Mouse (Mus musculus): ENCODE measurements around the gene Pfkl. TPM values are rescaled to one million over a fixed set of nuclear protein-coding genes. Genes with fewer than 3 reads are reported as not detected.
A peak's percentile ranks its signal among the peaks of the same experiment; 100 is the strongest.

Gene Pfkl
- total RNA-seq, 1 experiment: 138 TPM

DNA sequence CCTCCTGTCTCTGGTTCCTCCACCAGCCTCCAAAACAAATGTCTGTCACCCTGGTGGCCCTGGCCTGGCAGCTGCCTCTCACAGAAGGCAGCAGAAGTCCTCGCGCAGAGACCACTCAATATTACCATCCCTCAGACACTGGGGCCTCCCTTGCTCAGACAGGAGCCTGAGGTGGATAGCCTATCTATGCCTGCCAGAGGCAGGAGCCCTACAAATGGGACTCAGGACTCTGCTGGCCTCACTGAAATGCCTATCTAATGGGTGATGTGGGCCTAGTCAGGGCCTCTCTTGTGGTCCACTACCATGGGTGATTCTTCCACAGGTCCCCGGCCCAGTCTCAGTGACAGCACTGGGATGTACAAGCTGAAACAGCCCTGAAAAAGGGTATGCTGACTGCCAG is 1.7 kb downstream of the Pfkl start:
- in situ Hi-C loops (cut with MboI; ENCODE audit: low sequenced_read_pairs in 2 of 2, unreplicated experiment in 2 of 2): no loop called here
- Histone ChIP-seq H3K4me3 (ENCODE audit: insufficient read depth in 1 of 2, low read depth in 1 of 2, low read length in 2 of 2, poor library complexity in 1 of 2, severe bottlenecking in 1 of 2) (peak overlapping the region; percentile 81 to 99), H3K9ac (ENCODE audit: insufficient read depth, low read depth, low read length, poor library complexity, severe bottlenecking) (peak overlapping the region; percentile 89), H3K27ac (ENCODE audit: insufficient read depth, low read depth, low read length, poor library complexity, severe bottlenecking) (no peak overlapping the region), H3K36me3 (ENCODE audit: control insufficient read depth, insufficient read depth, low read length, poor library complexity, severe bottlenecking) (peaks cover 20% of the 10 kb centered on the region; the same call in 1 of the 2 replicates), H3K4me1 (ENCODE audit: control insufficient read depth in 2 of 2, insufficient read depth in 2 of 2, low read length in 2 of 2, poor library complexity in 1 of 2) (peaks cover 0 to 10% of the 10 kb centered on the region in 2 experiments; a peak in 1 of 4 replicates), H3K9me3 (ENCODE audit: control insufficient read depth, insufficient read depth, low read depth, low read length) (no peaks in the 10 kb centered on the region)
- DNase-seq (ENCODE audit: low read depth, low spot score): no peak
- TF ChIP-seq HCFC1 (IDR thresholded peaks at IDR 0.05; ENCODE audit: borderline replicate concordance, insufficient read depth, low read length) (no peak), CHD2 (IDR thresholded peaks at IDR 0.05; ENCODE audit: low read depth, low read length) (no peak), MAFK (IDR thresholded peaks at IDR 0.05; ENCODE audit: insufficient read depth, low read depth, low read length) (no peak), ZNF384 (IDR thresholded peaks at IDR 0.05; ENCODE audit: low read depth, low read length) (no peak), ZC3H11A (IDR thresholded peaks at IDR 0.05; ENCODE audit: borderline replicate concordance, low read depth, low read length) (no peak)

DNA sequence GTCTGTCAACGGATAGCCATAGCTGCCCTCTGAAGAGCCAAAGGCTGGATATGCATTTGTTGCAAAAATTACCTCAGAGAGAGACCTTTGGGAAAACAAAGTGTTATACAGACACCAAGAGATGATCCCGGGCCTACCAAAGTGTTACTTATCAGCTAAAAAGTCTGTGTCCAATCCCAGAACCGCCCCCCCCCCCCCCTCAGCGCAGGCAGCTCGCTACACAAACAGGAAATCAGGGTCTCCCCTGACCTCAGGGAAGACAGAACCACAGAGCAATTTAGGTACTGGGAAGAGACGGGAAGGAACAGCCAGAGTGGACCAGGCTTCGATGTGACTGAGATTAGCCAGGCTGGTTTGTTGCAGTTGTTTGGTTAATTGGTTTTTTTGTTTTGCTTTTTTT is 2.7 kb downstream of the Pfkl start:
- no peak overlapping the region for H3K27ac ChIP-seq (ENCODE audit: insufficient read depth, low read depth, low read length, poor library complexity, severe bottlenecking)
- no peak overlapping the region for H3K9ac ChIP-seq (ENCODE audit: insufficient read depth, low read depth, low read length, poor library complexity, severe bottlenecking)
- in situ Hi-C loops (cut with MboI; ENCODE audit: low sequenced_read_pairs in 2 of 2, unreplicated experiment in 2 of 2): no loop called here
- TF ChIP-seq MAFK (IDR thresholded peaks at IDR 0.05; ENCODE audit: insufficient read depth, low read depth, low read length) (no peak), ZNF384 (IDR thresholded peaks at IDR 0.05; ENCODE audit: low read depth, low read length) (no peak), ZC3H11A (IDR thresholded peaks at IDR 0.05; ENCODE audit: borderline replicate concordance, low read depth, low read length) (no peak), CHD2 (IDR thresholded peaks at IDR 0.05; ENCODE audit: low read depth, low read length) (no peak), HCFC1 (IDR thresholded peaks at IDR 0.05; ENCODE audit: borderline replicate concordance, insufficient read depth, low read length) (no peak)
- DNase-seq (ENCODE audit: low read depth, low spot score): no peak
- peaks cover 27% of the 10 kb centered on the region; the same call in 1 of the 2 replicates for H3K36me3 ChIP-seq (ENCODE audit: control insufficient read depth, insufficient read depth, low read length, poor library complexity, severe bottlenecking)
- H3K4me1 ChIP-seq (ENCODE audit: control insufficient read depth in 2 of 2, insufficient read depth in 2 of 2, low read length in 2 of 2, poor library complexity in 1 of 2): peaks cover 0 to 10% of the 10 kb centered on the region in 2 experiments; a peak in 1 of 4 replicates
- no peaks in the 10 kb centered on the region for H3K9me3 ChIP-seq (ENCODE audit: control insufficient read depth, insufficient read depth, low read depth, low read length)
- H3K4me3 ChIP-seq (ENCODE audit: insufficient read depth in 1 of 2, low read depth in 1 of 2, low read length in 2 of 2, poor library complexity in 1 of 2, severe bottlenecking in 1 of 2): no peak overlapping the region

DNA sequence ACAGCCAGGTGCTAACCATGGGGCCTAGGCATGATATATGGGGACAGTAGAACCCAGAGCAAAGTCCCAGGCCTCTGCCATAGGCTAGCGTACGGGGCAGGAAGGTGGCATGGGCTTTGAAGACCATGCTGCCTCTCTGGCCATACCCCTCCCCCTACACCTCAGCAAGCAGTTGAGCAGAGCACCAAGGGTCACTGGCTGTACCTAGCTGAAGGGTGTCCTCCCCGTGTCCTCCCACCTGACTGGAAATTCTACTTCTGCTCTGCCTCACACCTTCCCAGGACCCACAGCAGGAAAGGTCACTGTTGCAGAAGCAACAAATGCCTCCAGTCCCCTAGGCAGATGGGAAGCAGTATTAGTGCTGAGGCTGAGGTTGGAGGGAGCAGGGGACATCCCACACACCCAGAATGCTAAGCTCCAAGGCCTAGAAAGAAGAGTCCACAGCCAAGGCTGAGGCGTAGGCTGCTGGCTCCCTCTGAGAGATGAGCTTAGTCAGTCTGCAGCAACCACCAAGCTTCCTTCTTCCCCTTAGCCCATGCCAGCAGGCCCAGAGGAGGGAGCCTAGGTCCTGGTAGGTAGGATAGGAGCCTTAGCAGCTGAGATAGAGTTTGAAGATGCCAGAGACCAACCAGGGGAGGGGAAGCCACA is 4.0 kb downstream of the Pfkl start:
- DNase-seq (ENCODE audit: low read depth, low spot score): no peak
- Histone ChIP-seq H3K9ac (ENCODE audit: insufficient read depth, low read depth, low read length, poor library complexity, severe bottlenecking) (no peak overlapping the region), H3K9me3 (ENCODE audit: control insufficient read depth, insufficient read depth, low read depth, low read length) (no peaks in the 10 kb centered on the region), H3K27ac (ENCODE audit: insufficient read depth, low read depth, low read length, poor library complexity, severe bottlenecking) (no peak overlapping the region), H3K36me3 (ENCODE audit: control insufficient read depth, insufficient read depth, low read length, poor library complexity, severe bottlenecking) (peaks cover 39% of the 10 kb centered on the region), H3K4me3 (ENCODE audit: insufficient read depth in 1 of 2, low read depth in 1 of 2, low read length in 2 of 2, poor library complexity in 1 of 2, severe bottlenecking in 1 of 2) (no peak overlapping the region), H3K4me1 (ENCODE audit: control insufficient read depth in 2 of 2, insufficient read depth in 2 of 2, low read length in 2 of 2, poor library complexity in 1 of 2) (peaks cover 0 to 10% of the 10 kb centered on the region in 2 experiments; a peak in 1 of 4 replicates)
- TF ChIP-seq ZNF384 (IDR thresholded peaks at IDR 0.05; ENCODE audit: low read depth, low read length) (no peak), ZC3H11A (IDR thresholded peaks at IDR 0.05; ENCODE audit: borderline replicate concordance, low read depth, low read length) (no peak), MAFK (IDR thresholded peaks at IDR 0.05; ENCODE audit: insufficient read depth, low read depth, low read length) (no peak), HCFC1 (IDR thresholded peaks at IDR 0.05; ENCODE audit: borderline replicate concordance, insufficient read depth, low read length) (no peak), CHD2 (IDR thresholded peaks at IDR 0.05; ENCODE audit: low read depth, low read length) (no peak)
- in situ Hi-C loops (cut with MboI; ENCODE audit: low sequenced_read_pairs in 2 of 2, unreplicated experiment in 2 of 2): no loop called here

DNA sequence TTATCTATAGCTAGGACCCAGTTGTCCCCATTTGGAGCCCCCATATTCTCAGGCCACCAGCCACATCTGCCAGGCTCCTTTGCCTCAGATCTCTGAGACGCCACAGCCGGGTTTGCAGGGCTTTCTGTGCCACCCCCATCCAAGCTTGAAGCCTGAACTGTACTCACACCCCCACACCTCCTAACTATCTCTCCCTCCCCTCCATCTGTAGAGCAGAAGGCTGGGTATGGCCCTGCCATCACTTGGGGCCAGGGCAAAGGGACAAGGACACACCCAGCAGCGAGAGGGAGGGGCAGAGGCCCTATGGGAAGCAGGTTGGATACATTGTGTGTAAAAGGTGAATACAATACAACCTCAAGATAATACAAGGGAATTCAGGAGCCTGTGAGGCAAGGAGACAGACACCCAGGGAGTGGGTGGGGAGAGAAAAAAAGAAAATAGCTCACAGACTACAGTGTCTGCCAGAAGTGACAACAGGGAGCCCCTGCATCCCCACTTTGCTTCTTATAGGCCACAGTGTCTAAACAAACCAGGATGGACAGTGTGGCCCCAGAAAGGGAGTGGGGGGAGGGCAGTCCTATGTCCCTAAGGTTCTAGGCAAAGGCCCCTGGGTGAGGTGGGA is 5.3 kb downstream of the Pfkl start:
- Histone ChIP-seq H3K9ac (ENCODE audit: insufficient read depth, low read depth, low read length, poor library complexity, severe bottlenecking) (no peak overlapping the region), H3K36me3 (ENCODE audit: control insufficient read depth, insufficient read depth, low read length, poor library complexity, severe bottlenecking) (peaks cover 53% of the 10 kb centered on the region), H3K9me3 (ENCODE audit: control insufficient read depth, insufficient read depth, low read depth, low read length) (no peaks in the 10 kb centered on the region), H3K4me1 (ENCODE audit: control insufficient read depth in 2 of 2, insufficient read depth in 2 of 2, low read length in 2 of 2, poor library complexity in 1 of 2) (peaks cover 0 to 10% of the 10 kb centered on the region in 2 experiments; a peak in 1 of 4 replicates), H3K4me3 (ENCODE audit: insufficient read depth in 1 of 2, low read depth in 1 of 2, low read length in 2 of 2, poor library complexity in 1 of 2, severe bottlenecking in 1 of 2) (no peak overlapping the region), H3K27ac (ENCODE audit: insufficient read depth, low read depth, low read length, poor library complexity, severe bottlenecking) (no peak overlapping the region)
- no peak for DNase-seq (ENCODE audit: low read depth, low spot score)
- in situ Hi-C loops (cut with MboI; ENCODE audit: low sequenced_read_pairs in 2 of 2, unreplicated experiment in 2 of 2): no loop called here
- TF ChIP-seq ZNF384 (IDR thresholded peaks at IDR 0.05; ENCODE audit: low read depth, low read length): no peak
